ENCODE assay signal across 8 mouse cellular contexts in genomic region chr11:50587026-50587425, GRCm38 (mm10). TPM values are rescaled to one million over a fixed set of nuclear protein-coding genes. Genes with fewer than 3 reads are reported as not detected.
DNase-seq lines count a peak whose midpoint lies in the region; ATAC-seq and TF ChIP-seq lines count a peak whose summit lies in the region.

No protein-coding gene starts in this region.

- ATAC-seq in hindbrain, postnatal 0 days = peak; percentile 27; the same call in 1 of the 2 replicates
- no peak for ATAC-seq in hindbrain, embryonic 13.5 days (ENCODE audit: low FRiP score)

- peak; percentile 80 for TF ChIP-seq CTCF in hindbrain, postnatal 0 days (IDR thresholded peaks at IDR 0.05; ENCODE audit: low read depth)
- peak; percentile 63; the same call in 1 of the 2 replicates for TF ChIP-seq CTCF in testis, adult 2 months (IDR thresholded peaks at IDR 0.05; ENCODE audit: control insufficient read depth, insufficient read depth, insufficient replicate concordance, low read depth, low read length)
- peak; percentile 59; the same call in 1 of the 2 replicates for TF ChIP-seq CTCF in small intestine, adult 2 months (IDR thresholded peaks at IDR 0.05; ENCODE audit: extremely low read depth, insufficient read length, insufficient replicate concordance, low read depth, low read length)

- TF ChIP-seq POLR2A in testis, adult 2 months (IDR thresholded peaks at IDR 0.05; ENCODE audit: control insufficient read depth, low read depth, low read length) = no peak
- TF ChIP-seq POLR2A in small intestine, adult 2 months (IDR thresholded peaks at IDR 0.05; ENCODE audit: low read depth, low read length) = no peak

- peak; percentile 50 for DNase-seq in hindbrain, postnatal 0 days (ENCODE audit: low spot score)
- DNase-seq in testis, postnatal 14 days (ENCODE audit: low spot score) = no peak
- DNase-seq in embryo, embryonic 10.5 days (ENCODE audit: low spot score) = peak; percentile 53
- peak; percentile 61 to 70 for DNase-seq in kidney, postnatal 4 days
- DNase-seq in adipocyte (ENCODE audit: low spot score) = no peak

- no peak overlapping the region for H3K4me3 ChIP-seq in hindbrain, postnatal 0 days (ENCODE audit: low read length)
- H3K4me3 ChIP-seq in hindbrain, embryonic 13.5 days = no peak overlapping the region
- H3K4me3 ChIP-seq in testis, adult 2 months (ENCODE audit: control insufficient read depth, low read depth, low read length) = no peak overlapping the region
- no peak overlapping the region for H3K4me3 ChIP-seq in small intestine, adult 2 months (ENCODE audit: low read depth, low read length)

- H3K9me3 ChIP-seq in hindbrain, postnatal 0 days (ENCODE audit: low read length) = no peaks in the 10 kb centered on the region
- no peaks in the 10 kb centered on the region for H3K9me3 ChIP-seq in hindbrain, embryonic 13.5 days

- H3K4me1 ChIP-seq in hindbrain, postnatal 0 days (ENCODE audit: insufficient read depth, low read length) = no peaks in the 10 kb centered on the region
- no peaks in the 10 kb centered on the region for H3K4me1 ChIP-seq in hindbrain, embryonic 13.5 days (replicated peaks)
- H3K4me1 ChIP-seq in testis, adult 2 months (ENCODE audit: control insufficient read depth, insufficient read depth, low read length) = no peaks in the 10 kb centered on the region; the same call in 1 of the 2 replicates
- no peaks in the 10 kb centered on the region for H3K4me1 ChIP-seq in small intestine, adult 2 months (ENCODE audit: control insufficient read depth, insufficient read depth, insufficient read length, low read length)

- 45% methylated on average over 7 of the region's 7 CpGs for WGBS in hindbrain, postnatal 0 days
- 67% methylated on average over 7 of the region's 7 CpGs for WGBS in hindbrain, embryonic 13.5 days
- WGBS in small intestine, adult 2 months = 41% methylated on average over 7 of the region's 7 CpGs

- no peaks in the 10 kb centered on the region for H3K36me3 ChIP-seq in hindbrain, postnatal 0 days (ENCODE audit: insufficient read depth, low read length)
- no peaks in the 10 kb centered on the region for H3K36me3 ChIP-seq in hindbrain, embryonic 13.5 days
- no peaks in the 10 kb centered on the region for H3K36me3 ChIP-seq in testis, adult 2 months (ENCODE audit: control insufficient read depth, insufficient read depth, low read length)
- H3K36me3 ChIP-seq in small intestine, adult 2 months (ENCODE audit: control insufficient read depth, insufficient read depth, low read length) = no peaks in the 10 kb centered on the region

- no peaks in the 10 kb centered on the region for H3K27me3 ChIP-seq in hindbrain, postnatal 0 days (ENCODE audit: insufficient read depth, low read length)
- 0 out of 2 replicates have a peak, but pooled peaks cover 3% of the 10 kb centered on the region for H3K27me3 ChIP-seq in hindbrain, embryonic 13.5 days
- H3K27me3 ChIP-seq in testis, adult 2 months (ENCODE audit: control insufficient read depth, insufficient read depth, low read length) = no peaks in the 10 kb centered on the region
- no peaks in the 10 kb centered on the region for H3K27me3 ChIP-seq in small intestine, adult 2 months (ENCODE audit: control insufficient read depth, insufficient read depth, low read length)

- no peak overlapping the region for H3K9ac ChIP-seq in hindbrain, postnatal 0 days (replicated peaks; ENCODE audit: low read length)
- H3K9ac ChIP-seq in hindbrain, embryonic 13.5 days = no peak overlapping the region

- no peak overlapping the region for H3K4me2 ChIP-seq in hindbrain, postnatal 0 days (ENCODE audit: low read depth, low read length)
- no peak overlapping the region for H3K4me2 ChIP-seq in hindbrain, embryonic 13.5 days

- H3K27ac ChIP-seq in hindbrain, postnatal 0 days = no peak overlapping the region
- no peak overlapping the region for H3K27ac ChIP-seq in hindbrain, embryonic 13.5 days
- no peak overlapping the region for H3K27ac ChIP-seq in testis, adult 2 months (ENCODE audit: control insufficient read depth, insufficient read depth, low read depth, low read length)
- no peak overlapping the region for H3K27ac ChIP-seq in small intestine, adult 2 months (ENCODE audit: insufficient read depth, low read depth, low read length)

RNA-seq across cellular contexts. Expression of gene Adamts2, which starts 14.9 kb away (rescaled TPM):
- total RNA-seq in hindbrain, postnatal 0 days (2014; rRNA removed) = 15.1 and 17.1 TPM in 2 replicates
- polyA plus RNA-seq in hindbrain, postnatal 0 days (2015; fragmentation: Nextera tagmentation; extraction: Ambion mirVana) = 4.8 and 5.8 TPM in 2 replicates
- polyA plus RNA-seq in hindbrain, embryonic 13.5 days (2015; fragmentation: Nextera tagmentation; extraction: Ambion mirVana) = 3.4 and 3.8 TPM in 2 replicates
- 3.0 and 3.2 TPM in 2 replicates for polyA plus RNA-seq in testis, adult 2 months (2012; rRNA removed)
- polyA plus RNA-seq in small intestine, adult 2 months (2012; rRNA removed) = 2.6 and 3.5 TPM in 2 replicates

Comparison
In these comparisons a context has a peak if more than half of its experiments do, and no peak if none do; other contexts are left out.
1. DNase-seq: peak in hindbrain, postnatal 0 days (single experiment), embryo, embryonic 10.5 days (single experiment) and kidney, postnatal 4 days (2 of 2); none in testis, postnatal 14 days (single experiment) and adipocyte (single experiment).
2. Peak in every context shown above with its lines, with median percentiles within 50 percentile points of each other: CTCF ChIP-seq.